Mouse (Mus musculus) urinary bladder, postnatal 4 days (tissue): Measurements from ENCODE around the gene D13Ertd608e.
"Not testable (repeated sequence)": the region's sequence is repeated elsewhere in the genome, so short reads cannot be mapped to it uniquely, and the experiment has no call there.

Source experiments
- DNase-seq, 2 experiments: peaks; one replicate each; pipeline ENCODE4 v3.0.0; 2021 to 2022; ENCODE audit warnings: low spot score in 2 of 2

D13Ertd608e gene

GRCm38 (mm10) chr13:119835320-119836056 lies at the start of gene D13Ertd608e:
Gene D13Ertd608e (plus strand): TSS chr13:119836006.
- not testable (repeated sequence) for DNase-seq

DNA sequence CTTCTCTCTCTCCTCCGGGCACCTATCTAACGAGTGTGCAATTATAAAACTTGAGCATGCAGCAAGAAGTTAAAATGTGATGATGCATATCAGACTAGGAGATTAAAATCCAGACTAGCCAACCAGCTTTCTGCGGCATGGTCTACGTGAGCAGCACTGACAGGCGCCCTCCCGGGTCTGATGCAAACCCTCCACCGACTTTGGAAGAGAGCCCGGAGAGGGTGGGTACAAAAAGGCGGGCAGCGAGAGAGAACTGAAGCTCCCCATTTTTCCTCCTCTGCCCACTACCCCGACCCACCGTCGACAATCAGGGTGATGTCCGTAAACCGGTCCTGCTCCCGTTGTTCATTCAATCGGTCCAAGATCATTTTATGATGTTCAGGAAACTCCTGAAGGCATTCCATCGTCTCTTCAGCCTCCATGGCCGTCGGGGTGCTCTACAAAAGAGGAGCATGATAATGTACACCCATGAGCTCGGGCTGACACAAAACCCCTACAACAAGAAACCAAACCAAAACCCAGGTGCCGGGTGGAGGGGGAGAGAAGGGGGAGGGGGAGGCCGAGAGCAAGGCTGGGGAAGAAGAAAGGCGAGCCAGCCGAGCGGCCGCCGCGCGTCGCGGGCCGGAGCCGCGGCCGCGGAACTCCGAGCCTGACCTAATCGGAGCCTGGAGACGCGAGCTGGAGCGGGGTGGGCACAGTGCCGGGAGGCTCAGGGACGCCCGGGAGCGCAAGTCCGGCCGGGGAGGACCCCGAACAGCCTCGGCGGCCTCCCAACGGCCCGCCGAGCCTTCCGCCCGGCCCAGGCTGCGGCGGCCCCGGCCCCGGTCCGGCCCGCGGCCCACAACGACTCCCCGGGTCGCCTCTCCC lies 45.7 kb upstream of the D13Ertd608e start:
- peak; percentile 67 to 73 for DNase-seq

DNA sequence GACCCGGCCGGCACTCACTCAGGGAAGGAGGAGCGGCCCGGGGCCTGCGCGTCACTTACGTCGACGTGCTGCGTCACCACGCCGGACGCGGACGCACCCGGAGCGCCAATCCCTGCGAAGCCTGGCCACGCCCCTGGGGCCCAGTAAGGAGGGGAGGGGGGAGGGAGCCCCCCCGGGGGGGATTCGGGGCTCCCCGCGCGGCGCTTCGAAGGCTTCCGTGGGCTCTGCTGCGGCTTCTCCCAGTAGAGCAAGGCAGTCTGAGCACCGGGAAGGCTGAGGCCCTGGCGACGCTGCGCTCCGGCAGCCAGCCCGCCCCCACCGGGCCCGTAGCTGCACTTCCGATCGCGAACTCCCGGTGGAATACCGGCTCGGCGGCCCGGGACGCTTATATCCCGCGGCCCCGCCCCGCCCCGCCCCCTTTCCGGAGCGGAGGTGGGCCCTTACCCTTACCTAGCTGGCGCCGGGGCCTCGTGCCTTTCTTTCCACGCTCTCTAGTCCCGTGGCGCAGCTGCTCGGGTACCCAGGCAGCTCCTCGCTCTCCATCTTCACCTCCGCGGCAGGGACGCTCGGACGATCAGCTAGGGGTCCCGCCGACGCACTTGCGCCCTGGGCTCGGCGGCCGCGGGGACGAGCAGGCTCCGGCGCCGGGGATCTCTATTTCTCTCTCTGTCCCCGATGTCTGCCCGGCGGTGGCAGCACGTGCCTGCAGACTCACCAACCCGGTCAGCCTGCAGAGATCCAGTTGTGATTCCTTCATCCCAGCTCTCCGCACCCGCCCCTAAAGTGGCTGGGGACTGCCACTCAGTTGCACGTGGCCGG lies 44.8 kb upstream of the D13Ertd608e start, which contains the start of gene Zfp131:
Gene Zfp131 (minus strand): TSS at position 129 of the 819 bp plus-strand sequence.
- DNase-seq, result peak; percentile 93

- DNase-seq, result no peak
These were observed 44.1 kb upstream of the D13Ertd608e start for GRCm38 (mm10) chr13:119791580-119792135.

DNA sequence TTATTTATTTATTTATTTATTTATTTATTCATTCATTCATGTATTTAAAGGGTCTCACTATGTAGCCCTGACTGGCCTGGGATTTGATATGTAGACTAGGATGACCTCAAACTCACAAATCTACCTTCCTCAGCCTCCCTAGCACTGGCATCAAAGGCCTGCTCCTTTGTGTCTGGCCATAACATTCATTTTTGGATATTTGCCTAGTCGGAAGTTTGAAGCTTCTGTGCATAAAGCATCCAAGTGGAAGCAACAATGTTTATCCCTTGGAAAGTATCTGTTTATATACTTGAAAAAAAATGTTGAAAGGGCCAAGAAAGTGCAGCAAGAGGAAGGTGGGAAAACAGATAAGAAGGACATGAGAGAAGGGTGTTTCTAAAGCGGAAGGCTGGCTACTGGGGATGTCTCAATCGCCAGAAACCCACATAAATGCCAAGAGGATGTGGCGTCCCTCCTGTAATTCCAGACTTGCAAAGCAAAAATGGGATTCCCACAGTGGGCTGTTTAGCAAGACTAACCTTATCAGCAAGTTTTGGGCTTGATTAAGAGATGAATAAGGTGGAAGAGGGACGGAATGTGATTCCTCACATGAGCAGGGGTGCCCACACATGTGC lies 42.9 kb upstream of the D13Ertd608e start:
- DNase-seq, result no peak

- no peak for DNase-seq
These were observed 38.1 kb upstream of the D13Ertd608e start for GRCm38 (mm10) chr13:119797656-119798055.

DNA sequence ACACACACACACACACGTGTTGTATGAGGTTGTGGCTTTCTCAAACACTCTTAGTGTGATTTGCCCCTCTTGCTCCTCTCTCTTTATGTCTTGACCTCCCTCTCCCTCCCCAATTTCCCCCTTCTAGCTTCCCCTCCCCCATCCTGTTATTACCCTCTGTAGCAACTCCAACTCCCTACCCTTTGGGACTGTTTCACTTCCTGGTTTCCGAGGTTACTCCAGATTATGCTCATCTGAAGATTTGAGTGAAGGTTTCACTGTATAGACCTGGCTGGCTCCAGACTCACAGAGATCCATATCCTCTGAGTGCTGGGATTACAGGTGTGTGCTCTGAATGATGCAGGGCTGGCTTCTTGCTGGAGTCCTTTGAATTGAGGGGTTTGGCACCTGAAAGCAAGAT lies 26.9 kb upstream of the D13Ertd608e start:
- DNase-seq, result no peak

DNA sequence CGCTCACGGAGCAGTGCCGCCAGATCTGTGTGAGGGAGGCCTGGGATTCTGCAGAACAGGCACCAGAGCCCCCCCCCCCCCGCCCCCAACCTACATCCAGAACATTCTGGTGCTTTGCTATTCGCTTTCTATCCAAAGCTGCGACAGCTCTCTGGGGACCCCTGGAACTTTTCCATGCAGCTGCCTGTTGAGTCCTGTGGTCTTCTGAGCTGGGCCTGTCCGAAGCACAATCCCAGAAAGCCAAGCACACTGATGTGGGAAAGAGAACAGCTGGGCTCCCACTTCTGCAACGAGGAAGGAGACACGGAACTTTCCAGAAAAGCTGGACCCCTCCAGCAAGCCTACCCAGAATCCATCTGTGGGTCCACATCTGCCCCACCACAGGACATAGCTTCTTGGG lies 25.8 kb upstream of the D13Ertd608e start:
- DNase-seq, result no peak

DNA sequence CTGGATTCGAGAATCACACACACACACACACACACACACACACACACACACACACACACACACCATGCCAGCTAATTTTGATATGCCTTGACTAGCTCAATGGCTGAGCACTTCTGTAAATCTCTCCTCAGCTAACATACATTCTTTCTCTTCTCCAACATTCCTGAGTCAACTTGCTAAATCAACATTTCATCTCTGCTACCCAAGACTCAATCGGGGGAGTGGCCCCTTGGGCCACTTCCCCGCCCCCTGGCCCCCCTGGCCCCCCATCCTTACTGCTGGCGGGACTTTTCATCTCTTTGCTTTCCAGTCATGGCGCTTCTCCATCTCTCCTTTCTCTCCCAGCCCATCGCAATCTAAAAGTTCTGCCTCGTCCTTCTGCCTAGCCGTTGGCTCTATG lies 19.0 kb upstream of the D13Ertd608e start:
- no peak for DNase-seq

GRCm38 (mm10) chr13:119817579-119818206 lies 18.1 kb upstream of the D13Ertd608e start:
- DNase-seq, result no peak

DNA sequence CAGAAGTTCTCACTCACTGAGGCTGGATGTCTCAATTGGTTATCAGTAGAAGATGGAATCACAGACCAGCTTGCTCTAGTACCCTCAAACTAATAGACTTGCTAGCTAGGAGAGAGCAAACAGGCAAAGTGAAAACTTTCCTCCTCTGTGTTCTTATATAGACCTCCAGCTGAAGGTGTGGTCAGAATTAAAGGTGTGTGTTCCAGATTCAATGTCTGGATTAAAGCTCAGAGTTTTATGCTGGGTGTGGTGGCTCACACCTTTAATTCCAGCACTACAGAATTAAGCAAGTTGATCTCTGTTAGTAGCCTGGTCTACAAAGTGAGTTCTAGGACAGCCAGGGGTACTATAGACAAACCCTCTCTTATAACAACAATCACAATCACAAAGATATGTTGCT lies 5.7 kb upstream of the D13Ertd608e start, which contains the start of gene AF067063:
Gene AF067063 (minus strand): TSS at position 101 of the 400 bp plus-strand sequence.
- DNase-seq, result not testable (repeated sequence)

DNA sequence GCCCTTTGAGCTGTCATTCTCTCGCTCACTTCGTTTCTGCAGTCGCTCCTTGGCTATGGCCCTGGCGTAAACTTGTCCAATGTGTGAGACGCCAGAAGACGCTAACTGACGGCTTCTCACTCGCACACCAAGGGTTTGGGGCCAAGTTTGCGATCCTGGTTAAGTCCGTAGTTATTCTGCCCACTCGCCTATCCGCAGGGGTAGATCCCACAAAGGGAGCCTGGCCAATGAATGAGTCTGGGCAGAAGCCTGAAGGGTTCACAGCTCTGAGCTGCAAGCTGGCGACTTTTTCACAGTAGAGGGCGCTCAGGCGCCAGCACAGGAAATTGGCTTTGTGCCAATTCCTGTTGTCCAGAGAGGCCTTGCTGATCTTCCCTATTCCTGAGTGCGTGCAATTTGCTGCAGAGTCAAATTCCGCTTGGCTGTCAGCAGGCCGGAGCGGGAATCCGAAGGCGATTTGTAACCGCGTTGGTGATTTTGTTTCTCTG lies 562 bp downstream of the D13Ertd608e start:
- DNase-seq, result not testable (repeated sequence)

DNA sequence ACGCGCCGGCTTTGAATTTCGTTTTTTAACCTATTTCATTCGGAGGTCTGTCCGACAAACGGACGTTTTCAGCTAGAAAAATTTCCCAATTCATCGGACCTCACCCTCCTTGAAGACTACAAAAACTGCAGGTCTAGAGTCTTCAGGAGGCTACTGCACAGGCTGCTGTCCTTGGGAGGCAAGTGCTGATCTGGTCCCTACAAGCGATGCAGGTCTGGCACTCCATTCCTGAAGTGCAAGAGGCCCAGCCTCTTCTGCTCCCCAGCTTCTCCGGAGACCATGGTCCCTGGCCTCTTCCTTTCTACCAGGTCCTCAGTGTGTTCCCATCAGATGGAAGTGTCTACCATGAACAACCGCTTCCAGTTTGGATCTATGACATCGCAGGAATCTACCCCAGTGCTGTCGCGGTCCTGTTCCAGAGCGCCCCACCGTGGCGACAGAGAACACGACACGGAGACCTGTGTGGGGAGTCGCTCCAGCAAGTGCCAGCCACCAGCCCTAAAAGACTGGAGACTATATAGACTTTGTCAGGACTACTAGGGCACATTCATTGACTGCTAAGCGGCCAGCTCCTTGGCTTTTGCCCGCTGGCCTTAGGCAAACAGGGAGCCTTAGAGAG lies 2.0 kb downstream of the D13Ertd608e start:
- not testable (repeated sequence) for DNase-seq

DNA sequence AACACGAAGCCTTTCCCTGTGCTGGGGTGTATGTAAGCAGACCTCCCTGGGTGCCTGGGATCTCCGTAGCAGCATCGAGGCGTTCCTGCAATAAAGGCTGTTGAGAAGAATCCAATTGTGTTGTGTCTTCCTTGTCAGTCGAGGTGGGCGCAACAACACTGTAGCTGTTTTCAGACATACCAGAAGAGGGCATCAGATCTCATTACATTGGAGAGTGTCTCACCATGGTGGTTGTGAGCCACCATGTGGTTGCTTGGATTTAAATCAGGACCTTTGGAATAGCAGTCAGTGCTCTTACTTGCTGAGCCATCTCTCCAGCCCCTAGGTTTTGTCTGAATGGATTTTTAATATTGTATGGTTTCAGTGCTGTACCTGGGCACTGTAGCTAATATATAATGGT lies 4.2 kb downstream of the D13Ertd608e start:
- DNase-seq, result not testable (repeated sequence)

GRCm38 (mm10) chr13:119862399-119862798 lies 26.6 kb downstream of the D13Ertd608e start:
- DNase-seq, result not testable (repeated sequence)

DNA sequence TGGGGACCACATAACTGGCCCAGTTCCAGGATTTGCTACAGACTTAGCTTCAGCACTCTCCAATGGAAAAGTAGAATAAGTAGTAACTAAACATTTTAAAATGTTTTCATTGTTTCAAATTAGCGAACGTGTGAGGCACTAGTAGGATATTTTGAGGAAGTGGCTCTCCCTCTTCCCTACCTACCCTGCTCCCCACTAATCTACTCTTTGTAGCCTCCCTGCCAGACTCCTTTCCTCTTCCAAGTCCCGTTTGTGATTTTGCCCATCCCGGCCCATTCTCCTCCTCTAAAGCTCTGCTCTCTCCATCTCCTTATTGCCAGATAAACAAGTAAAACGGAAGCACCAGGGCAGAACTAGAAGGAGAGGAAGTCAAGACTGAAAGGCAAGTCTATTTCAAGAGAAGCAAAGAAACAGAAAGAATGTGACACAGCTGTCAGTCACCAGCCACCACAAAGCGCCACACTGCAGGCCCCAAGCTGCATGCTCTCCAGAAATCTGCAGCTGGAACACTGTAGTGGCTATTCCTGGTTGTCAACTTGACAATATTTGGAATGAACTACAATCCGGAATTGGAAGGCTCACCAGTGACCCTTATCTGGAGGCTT lies 28.7 kb downstream of the D13Ertd608e start:
- DNase-seq, result not testable (repeated sequence)

DNA sequence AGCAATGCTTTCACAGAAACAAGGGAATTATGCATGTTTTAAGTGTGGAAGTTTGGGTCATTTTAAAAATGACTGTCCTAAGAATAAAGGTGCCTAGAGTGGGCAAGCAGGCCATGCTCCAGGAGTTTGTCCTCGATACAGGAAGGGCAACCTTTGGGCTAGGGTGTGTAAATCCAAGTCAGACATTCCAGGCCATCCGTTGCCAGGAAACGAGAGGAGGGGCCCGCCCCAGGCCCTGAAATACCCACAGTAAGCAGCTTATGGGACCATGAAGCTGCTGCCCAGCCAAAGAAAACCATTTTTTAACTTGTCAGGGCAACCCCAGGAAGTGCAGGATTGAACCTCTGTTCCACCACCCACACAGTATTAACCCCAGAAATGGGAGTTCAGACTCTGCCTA lies 51.1 kb downstream of the D13Ertd608e start:
- DNase-seq, result not testable (repeated sequence)

DNA sequence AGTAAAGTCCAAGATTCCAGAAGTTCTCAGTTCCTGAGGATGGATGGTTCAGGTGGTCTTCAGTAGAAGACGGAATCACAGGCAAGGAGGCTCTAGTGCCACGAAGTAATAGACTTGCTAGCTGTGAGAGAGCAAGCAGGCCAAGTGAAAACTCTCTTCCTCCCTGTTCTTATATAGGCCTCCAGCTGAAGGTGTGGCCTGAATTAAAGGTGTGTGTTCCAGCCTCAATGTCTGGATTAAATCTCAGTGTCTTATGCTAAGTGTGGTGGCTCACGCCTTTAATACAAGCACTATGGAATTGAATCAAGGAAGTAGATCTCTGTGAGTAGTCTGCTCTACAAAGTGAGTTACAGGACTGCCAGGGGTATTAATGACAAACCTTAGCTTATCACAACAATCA lies 58.9 kb downstream of the D13Ertd608e start, which contains the start of gene Tcstv1:
Gene Tcstv1 (minus strand): TSS at position 101 of the 400 bp plus-strand sequence.
- not testable (repeated sequence) for DNase-seq
